Mouse (Mus musculus): ENCODE results near the gene Slc25a45. TPM values are rescaled to one million over a fixed set of nuclear protein-coding genes. Genes with fewer than 3 reads are reported as not detected.

Slc25a45 gene
- 10 to 100 TPM; 22.3 to 23.2 TPM for total RNA-seq (2023)

DNA sequence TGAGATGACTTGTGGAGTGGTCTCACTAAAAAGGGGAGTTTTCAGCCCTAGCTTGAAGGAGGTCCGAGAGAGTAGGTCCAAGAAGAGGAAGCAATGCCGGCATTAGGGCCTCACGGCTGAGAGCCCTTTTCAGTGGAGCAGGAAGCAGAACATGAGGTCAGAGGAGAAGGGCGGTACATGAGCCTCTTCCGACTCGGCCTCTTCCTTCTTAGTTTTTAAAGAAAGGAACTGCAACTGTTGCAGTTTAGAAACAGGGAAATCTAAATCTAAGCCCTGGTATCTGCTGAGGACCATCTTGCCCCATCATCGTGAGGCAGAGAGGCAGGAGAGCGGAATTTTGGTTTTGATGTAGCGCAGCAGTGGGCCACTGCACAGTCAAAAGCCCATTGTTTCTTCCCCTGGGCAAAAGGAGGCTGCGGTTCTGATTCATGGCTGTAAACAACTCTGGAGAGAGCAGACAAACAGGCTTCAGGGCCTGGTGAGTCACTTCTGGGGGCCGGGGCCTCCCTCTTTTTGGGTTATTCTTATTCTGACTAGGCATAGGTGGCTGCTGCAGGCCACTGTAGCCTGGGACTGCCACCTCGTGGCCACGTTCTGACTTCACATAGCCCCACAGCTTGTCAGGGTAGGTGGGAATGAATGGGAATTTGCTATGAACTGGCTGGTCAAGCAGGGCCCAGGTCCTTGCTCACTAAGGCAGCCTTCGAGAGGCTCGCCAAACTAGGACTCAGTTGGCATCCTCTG is at the start of gene Slc25a45:
Slc25a45 (plus strand) TSS at position 191 of the 744 bp plus-strand sequence.

DNA sequence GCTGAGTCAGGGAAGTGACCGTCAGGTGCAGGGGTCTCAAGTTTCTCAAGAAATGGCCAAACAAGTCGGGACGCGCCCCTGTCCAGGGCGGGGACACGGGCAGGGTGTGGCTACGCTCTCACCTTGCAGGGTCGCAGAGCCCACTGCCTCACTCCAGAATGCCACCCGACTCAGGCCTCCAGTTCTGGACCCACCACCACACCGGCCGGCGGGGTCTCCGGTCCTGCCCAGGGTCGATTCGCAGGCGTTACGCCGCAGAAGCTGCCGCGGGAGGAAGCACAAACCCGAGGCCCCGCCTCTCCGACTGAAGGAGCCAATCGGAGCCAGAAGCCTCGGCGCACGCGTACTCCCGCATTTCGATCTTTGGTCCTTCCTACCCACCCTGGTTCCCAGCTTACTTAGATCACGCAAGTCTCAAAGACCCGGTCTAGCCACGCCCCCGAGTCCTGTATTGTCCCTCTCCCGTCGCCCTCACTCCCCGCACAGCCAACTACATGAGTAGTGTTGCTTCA is 2.6 kb upstream of the Slc25a45 start, which contains the start of gene Frmd8:
Frmd8 (minus strand) TSS at position 306 of the 512 bp plus-strand sequence.

DNA sequence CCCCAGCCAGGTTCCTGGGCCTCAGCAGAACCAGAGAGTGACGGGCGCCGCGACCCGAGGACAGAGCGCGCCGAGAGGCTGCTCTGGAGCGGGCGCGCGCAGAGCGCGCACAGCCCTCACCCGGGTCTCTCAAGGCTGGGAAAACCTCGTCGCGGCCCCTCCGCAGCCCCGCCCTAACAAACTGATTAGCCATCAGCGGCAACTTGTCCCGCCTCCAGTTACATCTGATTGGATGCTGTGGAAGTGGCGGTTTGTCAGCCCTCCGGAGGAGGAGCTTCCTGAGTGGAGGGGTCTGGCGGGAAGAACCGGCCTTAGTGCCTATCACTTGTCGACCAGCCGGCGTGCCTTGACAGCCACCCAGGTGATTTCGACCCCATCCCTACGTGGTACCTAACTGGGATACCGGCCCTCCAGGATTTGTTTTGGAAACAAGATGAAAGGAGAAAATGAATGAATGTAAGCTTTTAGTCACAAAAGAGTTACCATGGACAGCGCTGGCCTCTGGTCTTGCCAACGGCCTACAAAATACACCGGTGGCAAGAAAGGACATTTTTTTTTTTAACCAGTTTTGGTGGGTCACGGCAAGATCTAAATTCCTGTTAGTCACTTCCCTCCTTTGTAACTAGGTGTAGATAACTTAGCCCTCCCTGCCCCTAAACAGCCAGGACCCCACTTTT is 16.5 kb downstream of the Slc25a45 start, which contains the start of gene Tigd3:
Tigd3 (minus strand) TSS at position 148 of the 677 bp plus-strand sequence.

DNA sequence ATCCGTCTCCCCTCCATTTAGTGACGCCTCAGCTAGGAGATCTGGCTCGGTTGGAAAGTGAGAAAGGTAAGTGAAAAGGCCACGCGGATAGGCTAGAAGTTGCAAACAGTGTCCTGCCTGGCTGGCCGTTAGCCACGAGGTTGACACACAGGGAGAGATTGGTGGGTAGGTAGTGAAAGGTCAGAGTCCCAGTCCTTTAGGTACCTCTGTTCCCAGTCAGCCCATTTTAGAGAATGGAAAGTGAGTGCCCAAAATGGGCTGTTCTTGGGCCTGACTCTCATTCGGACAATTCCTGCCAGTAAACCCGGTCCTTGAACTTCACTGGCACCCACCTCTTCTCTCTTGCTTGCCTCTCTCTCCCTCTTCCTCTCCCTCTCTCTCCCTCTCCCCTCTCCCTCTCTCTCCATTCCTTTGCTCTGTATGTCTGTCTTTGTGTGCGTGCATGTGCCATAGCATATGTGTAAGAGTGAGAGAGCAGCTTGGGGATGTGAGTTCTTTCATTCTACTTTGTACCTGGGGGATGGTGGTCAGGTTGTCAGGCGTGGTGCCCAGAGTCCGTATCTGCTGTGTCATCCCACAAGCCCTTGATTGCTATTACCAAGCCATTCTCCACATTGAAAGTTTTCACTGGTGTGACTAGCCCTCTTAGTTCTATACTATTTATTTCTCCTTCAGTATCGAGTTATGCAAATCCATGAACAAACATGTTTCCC is 35.6 kb downstream of the Slc25a45 start, which contains the start of gene Dpf2:
Dpf2 (minus strand) TSS at position 4 of the 713 bp plus-strand sequence.

DNA sequence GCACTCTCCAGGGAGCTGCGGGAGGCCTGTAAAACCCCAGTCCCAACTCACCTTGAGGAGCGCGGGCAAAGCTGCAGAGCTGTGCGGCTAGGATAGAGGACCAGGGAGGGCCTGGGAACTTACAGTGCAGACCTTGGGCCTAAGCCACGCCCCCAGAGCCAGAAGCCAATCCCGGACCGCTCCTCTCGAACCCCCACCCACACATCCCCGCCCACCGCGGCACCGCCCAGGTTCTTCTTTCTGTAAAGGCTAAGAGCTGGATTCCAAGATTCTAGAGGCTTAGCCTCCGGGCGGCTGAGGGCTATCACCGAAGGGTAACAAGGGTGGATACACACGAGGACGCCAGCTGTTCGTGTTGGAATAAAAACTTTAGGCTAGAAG is 47.1 kb downstream of the Slc25a45 start, which contains the start of gene Cdc42ep2:
Cdc42ep2 (minus strand) TSS at position 104 of the 381 bp plus-strand sequence.

Other genes with a start within 250 kb of the Slc25a45 start
- gene Rela, start 240.3 kb upstream of the Slc25a45 start, total RNA-seq (2023), result 100 to 1,000 TPM; 129 to 143 TPM
- 100 to 1,000 TPM; 205 to 236 TPM for gene Sipa1, start 214.1 kb upstream of the Slc25a45 start, total RNA-seq (2023)
- gene Map3k11, start 189.1 kb upstream of the Slc25a45 start, total RNA-seq (2023), result 10 to 100 TPM; 47.9 to 54.0 TPM
- gene Pcnx3, start 188.9 kb upstream of the Slc25a45 start, total RNA-seq (2023), result 100 to 1,000 TPM; 154 to 180 TPM
- 1 to 10 TPM; 1.1 to 1.3 TPM for gene Kcnk7, start 173.4 kb upstream of the Slc25a45 start, total RNA-seq (2023)
- 10 to 100 TPM; 33.2 to 33.4 TPM for gene Ehbp1l1, start 151.5 kb upstream of the Slc25a45 start, total RNA-seq (2023)
- 10 to 100 TPM; 33.5 to 40.3 TPM for gene Fam89b, start 148.2 kb upstream of the Slc25a45 start, total RNA-seq (2023)
- not detected for gene Ltbp3, start 136.9 kb upstream of the Slc25a45 start, total RNA-seq (2023)
- 10 to 100 TPM; 77.1 to 92.3 TPM for gene Scyl1, start 106.4 kb upstream of the Slc25a45 start, total RNA-seq (2023)
- 100 to 1,000 TPM; 177 to 193 TPM for gene Frmd8, start 2.5 kb upstream of the Slc25a45 start, total RNA-seq (2023)
- gene Tigd3, start 16.3 kb downstream of the Slc25a45 start, total RNA-seq (2023), result 1 to 10 TPM; 4.9 to 6.1 TPM
- 100 to 1,000 TPM; 147 to 183 TPM for gene Dpf2, start 35.2 kb downstream of the Slc25a45 start, total RNA-seq (2023)
- gene Cdc42ep2, start 47.0 kb downstream of the Slc25a45 start, total RNA-seq (2023), result under 1 TPM in 1 of 2 experiments, not detected in 1; 0.52 TPM
- gene Pola2, start 86.4 kb downstream of the Slc25a45 start, total RNA-seq (2023), result 10 to 100 TPM; 66.1 to 74.2 TPM
- gene Slc22a20, start 108.3 kb downstream of the Slc25a45 start, total RNA-seq (2023), result not detected
- gene Capn1, start 138.1 kb downstream of the Slc25a45 start, total RNA-seq (2023), result 100 to 1,000 TPM; 165 to 174 TPM
- 10 to 100 TPM; 49.9 to 56.0 TPM for gene Syvn1, start 168.8 kb downstream of the Slc25a45 start, total RNA-seq (2023)
- gene Mrpl49, start 180.0 kb downstream of the Slc25a45 start, total RNA-seq (2023), result 10 to 100 TPM; 21.7 to 31.5 TPM
- gene Fau, start 180.0 kb downstream of the Slc25a45 start, total RNA-seq (2023), result 1,000 to 10,000 TPM; 3,055 to 3,156 TPM
- 10 to 100 TPM; 16.1 to 20.1 TPM for gene Znhit2, start 183.4 kb downstream of the Slc25a45 start, total RNA-seq (2023)
- gene Tm7sf2, start 190.6 kb downstream of the Slc25a45 start, total RNA-seq (2023), result 10 to 100 TPM; 18.7 to 20.5 TPM
- 100 to 1,000 TPM; 107 to 113 TPM for gene Vps51, start 199.4 kb downstream of the Slc25a45 start, total RNA-seq (2023)
- gene Tmem262, start 202.2 kb downstream of the Slc25a45 start, total RNA-seq (2023), result not detected
- not detected for gene Gm28374, start 204.4 kb downstream of the Slc25a45 start, total RNA-seq (2023)
- gene Zfpl1, start 207.1 kb downstream of the Slc25a45 start, total RNA-seq (2023), result 10 to 100 TPM; 56.5 to 63.3 TPM
- 1 to 10 TPM; 1.7 to 3.6 TPM for gene Cdca5, start 207.2 kb downstream of the Slc25a45 start, total RNA-seq (2023)
- not detected for gene AC131692.1, start 216.6 kb downstream of the Slc25a45 start, total RNA-seq (2023)
- not detected for gene Naaladl1, start 228.0 kb downstream of the Slc25a45 start, total RNA-seq (2023)
- 10 to 100 TPM; 10.7 to 14.0 TPM for gene Sac3d1, start 240.8 kb downstream of the Slc25a45 start, total RNA-seq (2023)